Mouse (Mus musculus) c-Kit-positive CD71-negative TER-119-negative erythroid progenitor cells, embryonic 14.5 days (primary cell): ENCODE measurements around the gene Rasgef1b.

Experiments
- DNase-seq: peaks from one replicate; pipeline ENCODE4 v3.0.0-alpha.2; 2013; ENCODE audit warnings: low read depth

Gene Rasgef1b

DNA sequence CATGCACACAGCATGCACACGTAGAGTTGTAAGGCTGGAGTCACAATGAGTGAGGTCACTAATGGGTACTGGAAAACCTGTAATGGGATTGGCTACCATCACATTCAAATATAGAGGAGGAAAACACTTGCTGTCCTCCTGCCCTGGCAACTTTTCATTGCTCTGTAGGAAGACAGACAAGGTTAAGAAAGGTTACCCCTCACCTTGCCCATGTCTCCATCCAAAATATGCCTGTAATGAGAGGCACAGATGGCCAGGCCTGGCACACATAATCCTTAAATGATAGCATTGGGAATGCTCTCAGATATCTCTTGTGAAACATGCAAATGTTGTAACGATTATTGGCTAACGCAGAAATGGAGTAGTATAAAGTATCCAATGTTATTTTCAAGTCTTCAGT is 235.8 kb downstream of the Rasgef1b start:
- DNase-seq = no peak

DNA sequence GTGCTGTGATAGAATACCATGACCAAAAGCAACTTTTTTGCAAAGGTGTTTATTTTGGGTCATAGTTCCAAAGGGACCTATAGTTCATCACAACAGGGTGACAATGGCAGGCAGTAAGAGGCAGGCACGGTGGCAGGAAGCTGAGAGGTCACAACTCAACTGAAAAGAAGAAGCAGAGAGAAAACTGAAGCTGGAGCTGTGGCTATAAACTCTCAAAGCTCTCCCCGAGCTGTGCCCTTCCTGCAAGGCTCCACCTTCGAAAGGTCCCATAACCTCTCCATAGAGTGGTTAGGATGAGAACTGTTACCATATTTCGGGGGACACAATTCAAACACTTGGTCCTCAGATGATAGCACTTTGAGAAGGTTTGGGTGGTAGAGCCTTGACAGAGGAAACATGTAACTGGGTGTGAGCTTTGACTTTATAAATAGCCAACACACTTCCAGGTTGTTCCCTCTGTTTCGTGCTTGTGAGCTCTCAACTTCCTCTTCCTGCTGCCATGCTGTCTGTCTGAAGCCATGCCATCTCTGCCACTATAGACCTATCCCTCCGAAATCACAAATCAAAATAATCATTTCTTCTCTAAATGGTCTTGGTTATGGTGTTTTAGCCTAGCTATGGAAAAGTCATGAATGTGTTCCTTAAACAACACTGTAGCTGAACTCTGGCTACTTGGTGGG is 240.2 kb downstream of the Rasgef1b start:
- no peak for DNase-seq

DNA sequence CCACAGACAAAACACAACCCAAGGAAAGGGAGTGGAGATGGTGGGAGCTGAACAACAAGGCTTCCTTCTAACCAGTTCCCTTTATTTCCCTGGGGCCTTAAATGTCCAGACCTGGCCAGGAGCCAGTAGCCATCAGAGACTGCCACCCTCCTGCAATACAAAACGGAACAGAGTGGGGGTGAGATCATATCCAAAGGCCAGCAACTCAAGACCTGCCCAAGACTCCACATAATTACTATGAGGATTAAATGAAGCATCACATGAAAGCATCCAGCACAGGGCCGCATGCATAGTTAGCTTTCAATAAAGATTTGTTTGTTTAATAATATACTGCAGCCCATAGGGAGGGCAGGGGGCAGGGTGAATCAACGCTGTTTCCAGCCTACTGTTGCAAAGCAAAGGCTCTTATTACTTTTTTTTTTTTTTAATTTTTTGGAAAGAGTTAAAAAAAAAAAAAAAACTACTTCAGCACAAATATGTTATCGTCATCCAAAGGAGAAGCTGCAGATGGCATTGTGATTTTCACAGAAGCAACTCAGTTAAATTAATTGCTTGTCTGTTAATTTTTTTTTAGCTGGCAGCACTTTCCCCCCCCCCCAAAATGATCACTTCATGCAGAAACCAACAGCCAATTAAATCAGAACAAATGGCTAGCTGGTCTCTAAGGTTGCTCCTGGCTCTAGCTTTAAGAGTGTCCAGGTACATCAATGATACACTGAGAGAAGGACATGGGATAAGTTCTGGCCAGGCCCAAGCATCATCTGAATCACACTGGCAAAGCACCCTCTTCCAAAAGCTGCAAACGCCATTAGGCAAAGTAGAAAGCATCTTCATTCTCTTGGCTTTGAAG is 241.6 kb downstream of the Rasgef1b start:
- no peak for DNase-seq

DNA sequence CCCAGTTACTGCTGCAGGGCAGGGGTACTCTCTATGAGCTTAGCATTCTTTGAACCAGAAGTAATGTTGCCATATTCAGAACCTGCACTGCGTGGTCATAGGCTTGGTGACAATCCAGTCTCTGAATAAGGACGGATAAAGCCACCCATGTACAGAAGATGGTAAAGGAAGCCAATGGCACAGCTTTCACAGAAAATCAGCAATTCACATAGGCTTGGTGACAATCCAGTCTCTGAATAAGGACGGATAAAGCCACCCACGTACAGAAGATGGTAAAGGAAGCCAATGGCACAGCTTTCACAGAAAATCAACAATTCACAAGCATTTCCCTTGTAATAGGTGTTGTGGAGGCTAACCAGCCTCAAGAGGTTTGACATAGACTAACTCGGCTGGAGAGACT is 245.7 kb downstream of the Rasgef1b start:
- DNase-seq = no peak

DNA sequence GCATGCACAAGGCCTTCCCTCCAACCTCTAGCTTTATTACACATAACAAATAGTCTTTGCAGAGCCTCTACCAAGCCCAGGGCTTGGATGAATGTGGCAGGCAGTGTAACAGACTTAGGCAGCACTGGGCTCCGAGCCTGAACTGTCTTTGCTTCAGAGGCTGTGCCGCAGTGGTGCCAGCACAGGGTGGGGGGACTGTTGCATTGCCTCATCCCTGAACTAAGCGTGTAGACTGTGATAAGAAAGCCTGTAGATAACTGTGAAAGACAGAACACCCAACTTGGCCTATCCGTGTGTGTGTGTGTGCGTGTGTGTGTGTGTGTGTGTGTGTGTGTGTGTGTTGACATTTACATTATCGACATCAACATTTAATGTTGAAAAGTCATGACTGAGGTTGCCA is 246.3 kb downstream of the Rasgef1b start:
- no peak for DNase-seq

DNA sequence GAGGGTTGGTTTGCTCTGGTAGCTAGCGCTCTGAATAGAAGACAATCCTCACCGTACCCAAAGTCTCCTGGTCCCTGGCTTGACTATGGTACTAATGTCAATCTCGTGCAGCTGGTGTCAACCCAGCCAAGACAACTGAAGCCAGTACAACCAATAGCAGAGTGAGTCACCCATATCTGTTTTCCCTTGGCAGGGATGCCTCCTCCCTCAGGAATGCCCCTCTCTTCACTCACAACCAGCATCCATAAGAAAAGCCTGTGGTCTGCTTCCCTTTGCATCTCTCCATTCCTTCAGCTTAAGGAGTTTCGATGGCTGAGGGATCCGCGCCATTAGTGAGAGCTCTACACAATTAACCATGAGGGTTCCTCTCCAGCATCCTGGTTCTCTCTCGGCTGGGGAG is 246.8 kb downstream of the Rasgef1b start:
- DNase-seq = no peak

DNA sequence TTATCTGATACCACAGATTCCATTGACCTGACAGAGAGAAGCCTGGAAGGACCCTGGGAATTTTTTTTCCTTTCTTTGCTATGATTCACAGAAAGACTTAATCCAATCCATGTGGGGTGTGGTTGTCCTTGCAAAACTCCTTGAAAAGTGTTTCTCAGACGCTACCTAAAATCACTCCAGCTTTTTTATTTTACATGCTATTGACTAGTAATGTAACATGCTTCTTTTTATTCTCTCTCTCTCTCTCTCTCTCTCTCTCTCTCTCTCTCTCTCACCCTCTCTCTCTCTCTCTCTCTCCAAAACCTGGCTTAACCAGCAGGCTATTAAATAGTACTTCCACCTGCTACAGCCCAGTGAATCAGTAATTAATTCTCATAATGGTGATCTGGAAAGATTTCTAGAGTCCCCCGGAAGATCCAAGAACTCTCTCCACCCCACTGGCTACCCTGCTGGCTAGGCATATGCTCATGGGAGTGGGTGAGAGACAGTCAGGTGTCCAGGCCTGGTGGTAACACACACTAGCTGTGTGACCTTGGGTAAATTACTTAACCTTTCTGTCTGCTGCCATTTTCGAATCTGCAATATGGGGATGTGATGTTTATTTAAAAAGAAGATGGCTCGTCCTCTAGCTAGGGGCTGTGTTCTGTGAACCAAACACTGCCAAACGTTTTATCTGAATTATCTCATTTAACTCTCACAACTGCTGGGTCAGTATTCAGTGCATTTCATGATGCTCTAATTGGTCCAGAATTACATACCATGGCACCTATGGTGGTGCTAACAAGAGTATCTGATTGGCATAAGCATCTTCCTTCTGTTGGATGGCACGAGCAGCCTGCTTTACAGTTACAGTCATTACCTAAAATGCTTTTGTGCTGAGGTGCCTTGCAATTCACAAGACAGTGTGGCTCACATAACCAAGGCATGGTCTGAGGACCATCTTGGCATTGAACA is 248.5 kb downstream of the Rasgef1b start:
- DNase-seq = no peak

DNA sequence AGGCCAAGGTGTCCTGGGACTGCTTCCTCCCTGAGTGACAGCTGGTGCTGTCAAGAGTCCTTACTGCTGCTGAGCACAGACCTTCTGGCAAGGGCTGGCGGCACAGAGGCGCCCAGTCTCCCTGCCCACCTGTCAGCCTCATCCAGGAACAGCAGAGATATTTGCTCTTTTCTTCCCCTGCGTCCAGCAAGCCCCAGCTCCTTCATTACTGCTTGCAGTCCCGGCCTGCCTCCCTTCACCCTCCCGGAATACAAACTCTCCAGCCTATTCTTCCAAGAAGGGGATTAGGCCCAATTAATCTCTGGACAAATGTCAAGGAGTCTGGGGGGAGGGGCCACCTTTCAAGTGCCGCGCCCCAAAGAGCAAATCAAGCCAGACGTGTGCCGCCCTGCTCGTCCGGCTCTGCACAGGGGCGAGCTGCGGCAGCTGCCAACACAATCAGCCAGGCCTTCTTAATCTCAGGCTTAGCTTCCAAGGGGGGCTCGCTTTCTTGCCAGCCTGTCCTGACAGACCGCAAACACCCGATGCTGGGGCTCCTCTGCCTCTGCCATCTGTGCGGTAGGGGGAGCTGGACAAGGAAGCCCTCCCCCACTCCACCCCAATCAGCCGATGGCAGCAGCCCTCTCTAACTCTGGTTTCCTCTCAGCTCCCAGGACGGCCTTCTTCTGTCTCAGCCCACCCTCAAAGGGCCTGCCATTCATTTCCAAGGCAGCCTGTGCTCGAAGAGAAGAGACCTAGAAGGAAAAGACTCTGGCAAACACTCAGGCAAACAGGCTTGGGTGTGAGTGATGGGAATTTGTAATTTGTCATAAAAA is 249.4 kb downstream of the Rasgef1b start:
- DNase-seq = no peak

DNA sequence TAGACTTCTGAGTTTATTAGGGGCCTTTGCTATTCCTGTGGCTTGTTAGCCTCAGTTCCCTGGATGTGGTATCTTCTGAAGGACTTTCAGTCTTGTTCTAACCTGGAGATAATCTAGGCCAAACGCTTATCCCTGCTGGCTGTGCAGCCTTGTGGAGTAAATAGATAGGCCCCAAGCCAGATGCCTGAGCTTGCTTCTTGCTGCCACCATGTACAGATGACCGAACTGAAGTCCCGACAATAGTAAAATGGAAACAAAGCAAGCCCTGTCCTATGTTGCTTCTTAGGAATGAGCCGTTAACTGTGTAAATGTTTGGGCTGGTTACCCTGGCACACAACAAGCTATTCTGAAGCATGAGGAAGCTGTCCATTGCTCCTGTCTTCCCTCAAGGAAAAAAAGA is 250.1 kb downstream of the Rasgef1b start:
- no peak for DNase-seq

DNA sequence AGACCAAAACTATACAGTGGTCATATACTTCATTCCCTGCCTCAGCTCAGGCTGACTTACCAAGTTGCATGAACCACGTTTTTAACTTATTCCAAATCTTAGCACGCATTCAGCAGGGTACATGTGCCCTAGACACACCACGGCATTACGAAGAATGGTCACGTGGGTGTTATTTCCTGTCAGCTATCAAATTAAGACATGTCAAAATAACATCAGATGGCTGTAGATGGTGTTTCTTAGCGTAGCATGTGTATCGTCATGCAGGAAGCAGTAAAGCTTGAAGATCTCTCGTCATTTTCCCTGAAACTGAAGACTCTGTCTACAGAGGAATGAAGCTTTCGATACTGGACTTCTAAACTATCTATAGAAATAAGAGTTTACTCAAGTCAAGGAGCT is 251.4 kb downstream of the Rasgef1b start:
- DNase-seq = no peak

DNA sequence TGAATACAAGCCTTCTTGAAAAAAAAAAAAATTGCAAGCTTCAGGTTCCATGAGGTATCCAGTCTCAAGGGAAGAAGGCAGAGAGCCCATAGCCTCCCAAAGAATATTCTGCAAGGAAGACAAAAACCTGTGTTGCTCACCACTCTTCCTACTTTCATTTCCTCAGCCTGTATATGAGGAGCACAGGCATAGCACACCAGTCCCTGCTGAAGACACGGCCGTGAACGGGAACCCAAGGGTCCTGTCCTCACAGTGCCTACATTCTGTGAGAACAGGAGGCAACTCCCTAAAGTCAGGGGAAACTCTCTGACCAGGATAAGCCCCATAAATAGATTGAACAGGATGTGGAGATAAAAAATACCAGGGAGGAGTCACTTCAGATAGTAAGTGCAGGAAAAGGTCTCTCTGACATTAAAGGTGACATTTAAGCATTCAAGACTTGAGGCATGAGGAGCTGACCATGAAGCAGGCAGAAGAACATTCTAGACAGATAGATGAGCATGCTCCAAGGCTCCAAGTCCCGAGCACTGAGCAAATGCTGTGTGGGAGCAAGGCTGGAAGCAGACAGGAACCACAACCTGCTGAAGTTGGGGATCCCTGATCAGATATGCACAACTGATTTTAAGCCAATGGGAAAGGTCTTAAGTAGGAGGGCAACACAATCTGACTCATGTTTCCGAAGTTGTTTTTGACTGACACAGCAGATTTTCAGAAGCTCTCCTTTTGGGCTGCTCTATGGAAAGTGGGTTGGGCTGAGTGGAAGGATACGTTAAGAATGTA is 252.0 kb downstream of the Rasgef1b start:
- DNase-seq = no peak

DNA sequence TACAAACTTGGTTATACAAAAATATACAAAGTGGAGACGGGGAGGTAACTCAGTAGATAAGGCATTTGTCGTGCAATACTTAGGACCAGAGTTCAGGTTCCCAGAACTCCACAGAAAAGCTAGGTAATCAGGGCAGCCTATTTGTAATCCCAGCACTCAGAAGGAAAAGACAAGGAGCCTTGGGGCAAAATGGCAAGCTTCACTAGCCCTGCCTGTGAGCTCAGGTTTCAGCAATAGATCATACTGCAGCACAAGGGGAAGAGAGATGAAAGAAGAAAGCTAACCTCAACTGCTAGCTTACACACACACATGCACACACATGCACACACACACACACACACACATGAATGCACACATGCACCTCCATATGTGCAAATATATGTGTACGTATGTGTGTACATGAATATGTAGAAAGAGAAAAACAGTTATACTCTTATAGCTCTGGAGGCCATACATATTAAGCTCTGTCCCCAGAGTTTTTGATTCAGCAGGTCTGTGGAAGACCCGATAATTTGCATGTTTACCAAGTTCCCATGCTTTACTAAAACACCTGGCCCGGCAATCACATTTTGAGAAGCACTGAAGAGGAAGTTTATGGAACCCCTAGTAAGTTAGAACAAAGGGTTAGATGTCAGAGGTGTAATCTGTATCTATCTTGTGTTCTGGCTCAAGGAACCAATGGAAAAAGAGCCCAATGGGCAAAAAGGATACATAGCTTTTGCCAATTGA is 256.1 kb downstream of the Rasgef1b start:
- DNase-seq = no peak

DNA sequence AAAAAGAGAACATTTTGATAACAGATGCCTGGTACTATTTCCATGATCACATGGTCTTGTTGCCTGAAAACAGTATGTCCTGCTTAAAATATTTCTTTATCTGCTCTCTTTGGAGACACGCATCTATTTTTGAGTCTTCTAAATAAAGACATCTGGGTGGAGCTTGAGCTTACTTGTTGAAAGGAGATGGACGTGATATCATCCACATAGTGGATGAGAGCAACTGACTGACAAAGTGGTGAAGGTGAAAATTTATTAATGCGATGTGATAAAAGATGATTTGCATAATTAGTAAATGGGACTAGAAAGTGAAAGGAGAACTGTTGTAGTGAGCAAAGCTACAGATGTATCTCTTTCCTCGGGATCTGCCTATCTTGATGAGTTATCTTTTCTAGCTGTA is 257.1 kb downstream of the Rasgef1b start:
- DNase-seq = no peak

DNA sequence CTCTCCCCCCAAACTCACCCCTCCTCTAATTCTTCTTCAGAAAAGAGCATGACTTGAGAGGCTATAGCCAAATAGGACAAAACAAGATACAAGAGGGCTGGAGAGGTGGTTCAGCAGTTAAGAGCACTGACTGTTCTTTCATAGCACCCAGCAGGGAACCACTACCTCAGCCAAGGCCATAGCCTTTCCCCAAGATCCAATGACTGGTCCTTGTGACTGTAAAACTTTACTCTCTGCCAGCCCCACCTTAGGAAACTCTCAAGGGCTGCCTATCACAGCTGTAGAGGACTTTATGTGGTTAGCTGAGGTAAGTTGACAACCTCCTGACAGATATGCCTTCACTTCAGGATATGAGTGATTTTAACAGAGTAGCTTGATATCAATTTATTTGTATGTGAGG is 258.3 kb downstream of the Rasgef1b start:
- DNase-seq = no peak

DNA sequence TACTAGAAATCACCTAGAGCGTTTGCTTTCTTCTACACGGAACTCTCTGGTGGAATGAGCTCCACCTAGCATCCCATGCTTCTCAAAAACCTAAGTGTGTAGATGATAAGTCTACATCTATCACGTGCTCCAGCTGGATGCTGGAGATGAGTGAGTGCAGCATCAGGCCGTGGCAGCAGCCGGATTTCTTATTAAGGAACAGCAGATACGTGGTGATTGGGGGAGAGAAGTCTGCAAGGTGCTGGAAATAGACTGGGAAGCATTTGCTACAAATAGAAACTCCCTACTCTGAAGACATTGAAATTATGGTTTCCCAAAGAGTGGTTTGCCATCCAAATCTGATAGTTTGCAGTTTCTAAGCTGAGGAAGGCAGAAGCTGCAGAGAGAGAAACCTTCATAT is 269.9 kb downstream of the Rasgef1b start:
- DNase-seq = no peak

DNA sequence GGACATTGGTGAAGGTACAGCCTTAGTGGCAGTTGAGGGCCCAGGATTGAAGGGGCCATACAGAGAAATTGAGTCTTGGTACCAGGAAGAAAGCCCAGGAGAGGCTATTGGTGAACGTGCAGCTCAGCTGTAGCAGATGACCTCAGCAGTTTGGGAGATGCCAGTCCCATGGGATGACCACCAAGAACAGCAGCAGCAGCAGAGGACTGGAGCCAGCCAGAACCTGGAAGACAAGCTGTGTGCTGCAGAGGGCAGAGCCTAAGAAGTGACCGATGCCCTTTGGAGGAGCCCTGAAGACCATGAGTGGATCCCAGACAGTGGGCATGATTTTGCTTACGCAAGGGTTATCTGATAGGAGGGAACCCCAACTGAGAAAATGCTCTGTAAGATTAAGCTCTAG is 271.6 kb downstream of the Rasgef1b start:
- no peak for DNase-seq

DNA sequence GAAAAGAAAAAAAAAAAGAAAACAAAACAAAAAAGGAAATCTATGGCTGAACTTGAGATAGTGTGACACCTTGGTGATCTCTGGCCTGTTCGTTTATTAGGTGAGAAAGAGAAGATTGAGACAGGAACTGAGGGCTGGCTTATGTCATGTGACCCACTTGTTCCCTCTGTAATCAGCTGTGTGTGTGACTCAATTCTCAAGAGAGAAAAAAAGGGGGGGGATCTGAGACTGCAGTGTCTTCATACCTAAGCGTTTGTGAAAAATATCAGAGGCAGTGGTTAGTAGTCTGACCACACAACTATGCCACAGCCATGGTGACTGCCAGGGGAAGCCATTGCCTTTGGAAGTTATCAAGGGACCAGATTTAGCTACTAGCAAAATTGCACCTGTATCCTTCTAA is 276.9 kb downstream of the Rasgef1b start:
- DNase-seq = peak; percentile 13

DNA sequence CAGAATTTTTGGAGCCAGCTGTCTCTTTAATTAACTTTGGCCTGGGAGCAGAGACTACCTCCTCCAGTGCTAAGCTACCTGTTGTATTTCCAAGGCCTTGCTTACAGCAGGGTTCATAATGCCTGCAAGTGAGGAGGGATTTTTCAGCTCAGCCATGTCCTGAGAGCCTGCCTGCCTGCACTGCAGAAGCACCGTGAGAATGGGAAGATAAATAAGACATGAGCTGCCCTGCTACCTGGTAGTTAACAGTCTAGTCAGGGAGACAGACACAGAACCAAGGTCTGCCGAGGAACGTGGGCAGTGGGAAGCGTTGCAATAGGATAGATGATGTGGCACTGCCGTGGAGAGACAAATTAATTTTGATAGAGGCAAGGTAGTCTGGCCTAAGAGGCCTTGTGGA is 277.4 kb downstream of the Rasgef1b start:
- DNase-seq = no peak

DNA sequence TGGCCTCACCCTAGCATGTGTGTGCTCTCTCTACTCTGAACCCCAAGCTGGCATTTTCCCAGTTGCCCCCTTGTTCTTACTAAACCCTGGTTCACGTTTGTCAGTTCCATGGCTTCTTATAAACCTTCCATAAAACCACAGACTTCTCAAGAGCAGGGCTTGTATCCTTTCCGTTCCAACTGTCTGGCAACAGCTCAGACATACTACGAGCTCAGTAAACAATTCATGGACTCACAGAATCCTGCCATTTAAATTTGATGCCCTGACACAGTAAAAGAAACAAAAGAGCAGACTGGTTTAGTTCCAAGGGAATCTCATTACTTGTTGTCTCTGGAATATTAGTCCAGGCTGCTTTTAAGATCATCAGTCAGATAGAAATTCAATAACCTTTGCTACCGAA is 277.9 kb downstream of the Rasgef1b start:
- DNase-seq = no peak

DNA sequence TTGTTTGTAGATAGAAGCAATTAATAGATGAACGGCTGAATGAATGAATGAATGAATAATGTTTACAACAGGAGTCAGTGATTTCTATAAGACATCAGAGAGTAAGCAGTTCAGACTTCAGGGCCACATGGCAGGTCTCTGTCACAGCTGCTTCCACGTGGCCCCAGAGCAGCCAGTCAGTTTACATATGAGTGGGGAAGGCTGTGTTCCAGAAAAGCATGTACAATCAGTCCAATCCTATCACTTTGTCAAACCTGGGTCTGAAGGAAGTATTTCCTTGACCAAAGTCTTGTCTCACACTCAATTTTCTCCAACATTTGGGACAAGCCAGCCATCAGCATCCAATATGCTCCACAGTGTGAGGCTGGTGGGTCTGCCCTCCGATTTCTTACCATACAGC is 278.4 kb downstream of the Rasgef1b start:
- no peak for DNase-seq
